Mouse (Mus musculus): ENCODE data around the gene Alx3. TPM values are rescaled to one million over a fixed set of nuclear protein-coding genes. Genes with fewer than 3 reads are reported as not detected.
A peak's percentile ranks its signal among the peaks of the same experiment; 100 is the strongest.

Gene Alx3
- polyA plus RNA-seq, 1 experiment from 2014 or later: not detected

DNA sequence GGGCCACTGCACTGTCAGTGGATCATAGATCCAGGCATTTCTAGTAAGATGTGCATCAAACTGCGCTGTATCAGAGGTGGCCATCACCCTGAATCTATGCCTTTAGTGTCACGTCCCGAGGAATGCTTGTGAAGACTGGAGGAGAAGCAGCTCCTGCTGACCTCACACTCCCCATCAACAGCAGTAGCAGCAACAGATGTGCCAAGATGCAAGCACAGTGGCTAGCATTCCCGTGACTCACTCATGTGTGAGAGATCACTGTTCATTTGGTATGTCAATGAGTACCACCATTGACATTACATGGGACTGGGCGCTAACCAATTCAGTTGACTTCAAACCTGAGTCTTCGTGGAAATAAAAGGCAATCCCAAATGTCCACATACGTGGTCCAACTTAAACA, 32.8 kb downstream of the Alx3 start:
- Histone ChIP-seq H3K4me3 (replicated peaks; ENCODE audit: low read length) (no peak overlapping the region), H3K4me1 (replicated peaks; ENCODE audit: control insufficient read depth, insufficient read depth, low read length) (peaks cover 19% of the 10 kb centered on the region), H3K9ac (no peak overlapping the region), H3K27me3 (ENCODE audit: control insufficient read depth, insufficient read depth, low read length) (no peaks in the 10 kb centered on the region), H3K9me3 (ENCODE audit: control insufficient read depth, low read length) (no peaks in the 10 kb centered on the region), H3K36me3 (replicated peaks; ENCODE audit: control insufficient read depth, insufficient read depth) (peaks cover 69% of the 10 kb centered on the region), H3K4me2 (replicated peaks) (no peak overlapping the region), H3K27ac (no peak overlapping the region)
- WGBS: 86% methylated on average over 7 of the region's 7 CpGs
- DNase-seq (ENCODE audit: low spot score): no peak
- no peak for ATAC-seq (ENCODE audit: low FRiP score)

- H3K9me3 ChIP-seq (ENCODE audit: control insufficient read depth, low read length): no peaks in the 10 kb centered on the region
- H3K4me1 ChIP-seq (replicated peaks; ENCODE audit: control insufficient read depth, insufficient read depth, low read length): peaks cover 19% of the 10 kb centered on the region
- no peak overlapping the region for H3K27ac ChIP-seq
- ATAC-seq (ENCODE audit: low FRiP score) (no peak), DNase-seq (ENCODE audit: low spot score) (no peak)
- WGBS: 99% methylated on average over 2 of the region's 2 CpGs
- H3K4me3 ChIP-seq (replicated peaks; ENCODE audit: low read length): no peak overlapping the region
- H3K4me2 ChIP-seq (replicated peaks): no peak overlapping the region
- H3K27me3 ChIP-seq (ENCODE audit: control insufficient read depth, insufficient read depth, low read length): no peaks in the 10 kb centered on the region
- H3K9ac ChIP-seq: no peak overlapping the region
- H3K36me3 ChIP-seq (replicated peaks; ENCODE audit: control insufficient read depth, insufficient read depth): peaks cover 60% of the 10 kb centered on the region
Observed at GRCm38 (mm10) chr3:107628551-107628950, 33.7 kb downstream of the Alx3 start.

GRCm38 (mm10) chr3:107629411-107629810, 34.6 kb downstream of the Alx3 start:
- Histone ChIP-seq H3K9ac (no peak overlapping the region), H3K27me3 (ENCODE audit: control insufficient read depth, insufficient read depth, low read length) (no peaks in the 10 kb centered on the region), H3K36me3 (replicated peaks; ENCODE audit: control insufficient read depth, insufficient read depth) (peaks cover 51% of the 10 kb centered on the region), H3K9me3 (ENCODE audit: control insufficient read depth, low read length) (no peaks in the 10 kb centered on the region), H3K4me3 (replicated peaks; ENCODE audit: low read length) (no peak overlapping the region), H3K4me1 (replicated peaks; ENCODE audit: control insufficient read depth, insufficient read depth, low read length) (peaks cover 19% of the 10 kb centered on the region), H3K27ac (no peak overlapping the region), H3K4me2 (replicated peaks) (no peak overlapping the region; the same call in 1 of the 2 replicates)
- DNase-seq (ENCODE audit: low spot score): no peak
- ATAC-seq (ENCODE audit: low FRiP score): no peak
- 96% methylated on average over 4 of the region's 4 CpGs for WGBS

- DNase-seq (ENCODE audit: low spot score) (peak; percentile 38), ATAC-seq (ENCODE audit: low FRiP score) (peak; percentile 80)
- H3K9me3 ChIP-seq (ENCODE audit: control insufficient read depth, low read length): no peaks in the 10 kb centered on the region
- H3K27me3 ChIP-seq (ENCODE audit: control insufficient read depth, insufficient read depth, low read length): no peaks in the 10 kb centered on the region
- H3K4me3 ChIP-seq (replicated peaks; ENCODE audit: low read length): peak within 1 kb of the TSS; percentile 92
- peak within 1 kb of the TSS; percentile 98 for H3K9ac ChIP-seq
- H3K4me1 ChIP-seq (replicated peaks; ENCODE audit: control insufficient read depth, insufficient read depth, low read length): peaks cover 19% of the 10 kb centered on the region
- H3K27ac ChIP-seq: peak within 1 kb of the TSS; percentile 99
- peaks cover 36% of the 10 kb centered on the region for H3K36me3 ChIP-seq (replicated peaks; ENCODE audit: control insufficient read depth, insufficient read depth)
- under 1% methylated on average over 47 of the region's 48 CpGs for WGBS
- H3K4me2 ChIP-seq (replicated peaks): peak within 1 kb of the TSS; percentile 74
Observed at GRCm38 (mm10) chr3:107630682-107631522, 36.1 kb downstream of the Alx3 start, which contains the start of gene Gm10961. Gm10961 (plus strand) TSS chr3:107631322.

DNA sequence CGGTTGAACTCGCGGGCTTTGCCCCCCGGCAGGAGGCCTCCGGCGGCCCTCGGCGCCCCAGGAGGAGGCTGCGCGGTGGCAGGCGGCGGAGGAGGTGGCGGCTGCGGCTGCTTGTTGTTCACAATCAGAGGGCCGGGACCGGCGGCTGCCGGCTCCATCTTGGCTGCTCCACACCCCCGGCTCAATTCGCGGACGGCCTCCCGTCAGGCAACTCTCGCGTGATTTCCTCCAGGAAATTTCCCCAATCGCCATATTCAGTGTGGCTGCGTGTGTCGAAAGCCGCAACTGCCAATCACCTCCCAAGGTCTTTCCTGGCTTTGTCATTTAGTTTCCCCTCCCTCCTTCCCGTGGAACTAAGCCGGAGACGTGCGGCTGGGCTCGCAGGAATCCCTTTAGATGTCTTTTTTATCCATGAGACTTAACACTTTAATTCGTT, 36.7 kb downstream of the Alx3 start, which contains the start of gene Strip1:
TSS of gene Strip1 (minus strand) at position 172 of the 436 bp plus-strand sequence.
- Histone ChIP-seq H3K4me1 (replicated peaks; ENCODE audit: control insufficient read depth, insufficient read depth, low read length) (peaks cover 19% of the 10 kb centered on the region), H3K4me3 (replicated peaks; ENCODE audit: low read length) (peak within 1 kb of the TSS; percentile 92), H3K27ac (peak within 1 kb of the TSS; percentile 99), H3K4me2 (replicated peaks) (peak within 1 kb of the TSS; percentile 74), H3K27me3 (ENCODE audit: control insufficient read depth, insufficient read depth, low read length) (no peaks in the 10 kb centered on the region), H3K9ac (peak within 1 kb of the TSS; percentile 98), H3K9me3 (ENCODE audit: control insufficient read depth, low read length) (no peaks in the 10 kb centered on the region), H3K36me3 (replicated peaks; ENCODE audit: control insufficient read depth, insufficient read depth) (peaks cover 30% of the 10 kb centered on the region)
- under 1% methylated on average over 35 of the region's 35 CpGs for WGBS
- DNase-seq (ENCODE audit: low spot score) (peak; percentile 96), ATAC-seq (ENCODE audit: low FRiP score) (peak; percentile 97)

- no peak overlapping the region for H3K4me2 ChIP-seq (replicated peaks)
- H3K27ac ChIP-seq: no peak overlapping the region
- H3K9ac ChIP-seq: no peak overlapping the region
- DNase-seq (ENCODE audit: low spot score) (no peak), ATAC-seq (ENCODE audit: low FRiP score) (no peak)
- no peaks in the 10 kb centered on the region for H3K9me3 ChIP-seq (ENCODE audit: control insufficient read depth, low read length)
- H3K27me3 ChIP-seq (ENCODE audit: control insufficient read depth, insufficient read depth, low read length): no peaks in the 10 kb centered on the region
- H3K4me3 ChIP-seq (replicated peaks; ENCODE audit: low read length): no peak overlapping the region
- peaks cover 18% of the 10 kb centered on the region for H3K36me3 ChIP-seq (replicated peaks; ENCODE audit: control insufficient read depth, insufficient read depth)
- peaks cover 19% of the 10 kb centered on the region for H3K4me1 ChIP-seq (replicated peaks; ENCODE audit: control insufficient read depth, insufficient read depth, low read length)
- WGBS: 95% methylated on average over 4 of the region's 4 CpGs
Observed at GRCm38 (mm10) chr3:107632786-107633185, 38.0 kb downstream of the Alx3 start.

- H3K27ac ChIP-seq: no peak overlapping the region
- no peaks in the 10 kb centered on the region for H3K9me3 ChIP-seq (ENCODE audit: control insufficient read depth, low read length)
- H3K27me3 ChIP-seq (ENCODE audit: control insufficient read depth, insufficient read depth, low read length): no peaks in the 10 kb centered on the region
- no peak for ATAC-seq (ENCODE audit: low FRiP score)
- no peak overlapping the region for H3K4me2 ChIP-seq (replicated peaks)
- no peak overlapping the region for H3K9ac ChIP-seq
- peaks cover 6% of the 10 kb centered on the region for H3K36me3 ChIP-seq (replicated peaks; ENCODE audit: control insufficient read depth, insufficient read depth)
- 95% methylated on average over 9 of the region's 9 CpGs for WGBS
- H3K4me3 ChIP-seq (replicated peaks; ENCODE audit: low read length): no peak overlapping the region
- no peak for DNase-seq (ENCODE audit: low spot score)
- peaks cover 16% of the 10 kb centered on the region for H3K4me1 ChIP-seq (replicated peaks; ENCODE audit: control insufficient read depth, insufficient read depth, low read length)
Observed at GRCm38 (mm10) chr3:107633906-107634305, 39.1 kb downstream of the Alx3 start.

DNA sequence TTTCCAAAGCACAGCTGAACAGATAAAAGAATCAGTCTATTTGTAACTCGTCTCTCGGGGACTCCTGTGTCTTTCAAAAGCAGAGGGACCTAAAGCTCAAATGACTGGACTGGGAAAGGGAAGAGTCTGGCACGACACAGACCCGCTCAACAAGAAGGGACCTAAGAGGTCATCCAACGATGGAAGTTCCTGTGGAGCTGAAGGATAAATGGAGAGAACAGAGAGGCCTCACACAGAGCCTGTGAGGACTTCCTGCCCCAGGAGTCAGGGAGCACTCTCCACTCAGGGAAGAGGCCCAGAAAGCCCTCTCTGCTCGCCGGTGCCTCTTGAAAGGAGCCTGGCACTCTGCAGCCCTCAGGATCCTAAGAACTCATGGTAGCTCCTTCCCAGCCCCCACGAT, 41.0 kb downstream of the Alx3 start:
- no peaks in the 10 kb centered on the region for H3K9me3 ChIP-seq (ENCODE audit: control insufficient read depth, low read length)
- H3K27me3 ChIP-seq (ENCODE audit: control insufficient read depth, insufficient read depth, low read length): no peaks in the 10 kb centered on the region
- no peaks in the 10 kb centered on the region for H3K36me3 ChIP-seq (replicated peaks; ENCODE audit: control insufficient read depth, insufficient read depth)
- H3K4me2 ChIP-seq (replicated peaks): no peak overlapping the region
- ATAC-seq (ENCODE audit: low FRiP score) (no peak), DNase-seq (ENCODE audit: low spot score) (no peak)
- no peak overlapping the region for H3K27ac ChIP-seq
- no peak overlapping the region for H3K4me3 ChIP-seq (replicated peaks; ENCODE audit: low read length)
- H3K4me1 ChIP-seq (replicated peaks; ENCODE audit: control insufficient read depth, insufficient read depth, low read length): no peaks in the 10 kb centered on the region
- H3K9ac ChIP-seq: no peak overlapping the region
- 63% methylated on average over 8 of the region's 8 CpGs for WGBS

DNA sequence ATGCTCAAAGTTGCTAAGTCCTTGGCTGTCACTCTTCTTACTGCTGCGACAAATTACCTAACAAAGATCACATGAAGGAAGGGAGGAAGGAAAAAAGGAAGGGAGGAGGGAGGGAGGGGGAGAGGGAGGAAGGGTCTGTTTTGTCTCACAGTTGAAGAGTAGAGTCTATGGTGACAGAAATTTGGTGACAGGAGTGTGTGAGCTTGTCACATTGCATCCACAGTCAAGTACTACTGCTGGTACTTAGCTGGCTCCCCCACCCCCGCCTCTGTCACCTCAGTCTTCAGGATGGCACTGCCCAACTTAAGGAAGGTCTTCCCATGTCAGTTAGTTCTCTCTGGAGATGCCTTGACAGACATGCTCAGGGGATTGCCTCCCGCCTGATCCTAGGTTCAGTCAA, 41.4 kb downstream of the Alx3 start:
- Histone ChIP-seq H3K9ac (no peak overlapping the region), H3K36me3 (replicated peaks; ENCODE audit: control insufficient read depth, insufficient read depth) (no peaks in the 10 kb centered on the region), H3K4me3 (replicated peaks; ENCODE audit: low read length) (no peak overlapping the region), H3K27ac (no peak overlapping the region), H3K4me1 (replicated peaks; ENCODE audit: control insufficient read depth, insufficient read depth, low read length) (no peaks in the 10 kb centered on the region), H3K4me2 (replicated peaks) (no peak overlapping the region), H3K27me3 (ENCODE audit: control insufficient read depth, insufficient read depth, low read length) (no peaks in the 10 kb centered on the region), H3K9me3 (ENCODE audit: control insufficient read depth, low read length) (no peaks in the 10 kb centered on the region)
- 78% methylated on average over 3 of the region's 3 CpGs for WGBS
- no peak for DNase-seq (ENCODE audit: low spot score)
- ATAC-seq (ENCODE audit: low FRiP score): no peak
